1 mouse cellular context compared by ENCODE assay signal in the genomic region with DNA sequence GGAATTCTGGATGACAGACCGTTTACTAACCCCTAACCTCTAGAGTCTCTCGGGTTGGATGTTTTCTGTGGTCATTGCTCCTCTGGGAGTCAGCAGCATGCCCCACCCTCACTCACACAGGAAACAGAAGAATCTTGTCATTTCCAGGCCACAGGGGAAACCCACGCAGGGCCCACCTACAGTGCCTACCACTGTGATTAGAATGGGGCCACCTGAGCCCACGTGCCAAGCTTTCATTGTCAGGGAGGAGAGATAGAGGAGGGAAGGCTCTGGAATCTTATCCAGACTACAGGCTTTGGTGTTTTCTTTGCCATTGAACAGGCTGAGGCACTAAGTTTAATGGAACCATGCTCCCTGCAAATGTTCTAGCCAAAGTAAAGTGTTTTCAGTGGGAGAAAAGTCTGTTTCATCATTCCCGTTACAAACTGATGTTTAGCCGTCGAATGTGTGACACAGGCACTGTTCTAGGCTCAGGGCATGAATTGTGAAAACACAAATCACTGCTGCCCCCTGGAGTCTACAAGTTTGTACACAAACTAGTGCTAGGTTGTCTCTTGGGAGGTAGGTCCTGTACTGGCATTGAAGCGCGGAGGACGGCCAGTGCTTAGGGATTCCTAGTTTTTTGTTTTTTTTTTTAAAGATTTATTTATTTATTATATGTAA.
A peak's percentile ranks its signal among the peaks of the same experiment; 100 is the strongest.
TF ChIP-seq lines count a peak whose summit lies in the region.

No protein-coding gene starts in this region.

TF ChIP-seq in CH12.LX, 34 proteins besides CTCF, POLR2A, EP300 and RAD21 (continued from another document):
- TF ChIP-seq TCF12 (IDR thresholded peaks at IDR 0.05; ENCODE audit: low read depth, low read length) (peak; percentile 32; the same call in 1 of the 2 replicates), NELFE (IDR thresholded peaks at IDR 0.05; ENCODE audit: low read depth, low read length) (no peak), MXI1 (IDR thresholded peaks at IDR 0.05; ENCODE audit: low read depth, low read length) (no peak), BHLHE40 (IDR thresholded peaks at IDR 0.05; ENCODE audit: low read depth, low read length) (peak; percentile 94), ETS1 (conservative IDR thresholded peaks at IDR 0.05; ENCODE audit: low read depth, low read length) (peak; percentile 66), RCOR1 (conservative IDR thresholded peaks at IDR 0.05; ENCODE audit: low read depth, low read length) (0 out of 2 replicates have a peak, but pooled peaks have one; percentile 32), GABPA (IDR thresholded peaks at IDR 0.05; ENCODE audit: insufficient replicate concordance, low read depth, low read length) (no peak), CHD2 (IDR thresholded peaks at IDR 0.05; ENCODE audit: low read length) (no peak; the same call in 1 of the 2 replicates), CHD1 (IDR thresholded peaks at IDR 0.05; ENCODE audit: low read depth, low read length) (peak; percentile 44; the same call in 1 of the 2 replicates), ZKSCAN1 (IDR thresholded peaks at IDR 0.05; ENCODE audit: borderline replicate concordance, low read depth, low read length) (no peak), JUND (conservative IDR thresholded peaks at IDR 0.05; ENCODE audit: low read depth, low read length) (no peak), NRF1 (IDR thresholded peaks at IDR 0.05; ENCODE audit: low read depth, low read length) (no peak), USF1 (IDR thresholded peaks at IDR 0.05; ENCODE audit: low read depth, low read length) (peak; percentile 6; the same call in 1 of the 2 replicates), SMC3 (IDR thresholded peaks at IDR 0.05; ENCODE audit: low read depth, low read length) (peak; percentile 89), MYC (IDR thresholded peaks at IDR 0.05; ENCODE audit: low read depth, low read length) (peak; percentile 60), SIN3A (IDR thresholded peaks at IDR 0.05; ENCODE audit: low read length) (no peak), ZNF384 (IDR thresholded peaks at IDR 0.05; ENCODE audit: low read depth, low read length) (no peak)
